Mouse (Mus musculus) liver, adult 2 months (tissue): ENCODE measurements around the gene Nox4.

Experiments
- CTCF ChIP-seq: fragments of 200-500 bp; IDR thresholded peaks from 2 replicates; pipeline ENCODE4 v1.5.1; 2011; ENCODE audit warnings: low read depth, low read length, control low read depth
- POLR2A ChIP-seq: fragments of 200-500 bp; IDR thresholded peaks from 2 replicates; pipeline ENCODE4 v1.6.1; 2011; ENCODE audit warnings: low read length, control low read depth; ENCODE audit not compliant: insufficient read depth; ENCODE audit errors: extremely low read depth

DNA sequence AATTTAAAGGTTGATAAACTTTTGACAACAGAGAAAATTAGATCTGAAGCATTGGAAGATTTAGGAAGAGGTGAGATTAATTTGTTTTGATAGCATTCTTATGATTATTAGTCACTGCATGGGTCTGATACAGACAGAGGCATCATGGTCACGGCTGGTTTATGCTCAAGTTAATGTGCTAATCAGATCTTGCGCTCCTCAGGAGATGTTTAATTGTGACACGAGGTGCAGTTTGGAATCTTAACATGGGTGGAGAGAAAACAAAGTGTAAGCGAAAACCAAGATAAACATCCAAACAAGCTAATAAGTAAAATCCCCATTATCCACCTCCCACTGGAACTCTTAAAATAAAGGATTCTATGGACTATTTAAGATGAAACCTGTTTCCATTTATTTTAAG, 6.2 kb downstream of the Nox4 start:
- TF ChIP-seq POLR2A (no peak), CTCF (no peak)
